1 mouse cellular context compared by ENCODE assay signal in genomic region chr2:167505127-167505526, GRCm38 (mm10).
A peak's percentile ranks its signal among the peaks of the same experiment; 100 is the strongest.
TF ChIP-seq lines count a peak whose summit lies in the region.

No protein-coding gene starts in this region.

TF ChIP-seq in MEL, 35 proteins besides CTCF, POLR2A, EP300 and RAD21 (continued from another document):
- TF ChIP-seq POLR2AphosphoS5 (IDR thresholded peaks at IDR 0.05; ENCODE audit: borderline replicate concordance, low read depth, low read length) (no peak), TAL1 (IDR thresholded peaks at IDR 0.05; ENCODE audit: low read length) (peak; percentile 67), GABPA (IDR thresholded peaks at IDR 0.05; ENCODE audit: low read depth, low read length) (no peak), SIN3A (IDR thresholded peaks at IDR 0.05; ENCODE audit: low read length) (peak; percentile 29; the same call in 1 of the 2 replicates), CHD2 (IDR thresholded peaks at IDR 0.05; ENCODE audit: low read length) (no peak), ELF1 (IDR thresholded peaks at IDR 0.05; ENCODE audit: low read depth, low read length) (peak; percentile 59; the same call in 1 of the 2 replicates), GATA1 (IDR thresholded peaks at IDR 0.05; ENCODE audit: low read depth, low read length) (peak; percentile 19; the same call in 1 of the 2 replicates), NRF1 (IDR thresholded peaks at IDR 0.05; ENCODE audit: insufficient read depth, low read depth, low read length, poor library complexity, severe bottlenecking) (no peak), ETS1 (IDR thresholded peaks at IDR 0.05; ENCODE audit: low read depth, low read length) (peak; percentile 63), MAFK (IDR thresholded peaks at IDR 0.05; ENCODE audit: borderline replicate concordance, low read depth, low read length) (no peak), USF2 (IDR thresholded peaks at IDR 0.05; ENCODE audit: borderline replicate concordance in 1 of 2, insufficient read depth in 1 of 2, low read depth in 1 of 2, low read length in 2 of 2) (no peak), UBTF (IDR thresholded peaks at IDR 0.05; ENCODE audit: borderline replicate concordance, insufficient read depth, low read depth, low read length) (no peak)
